Mouse (Mus musculus) embryo, embryonic 9.5 days (tissue): Measurements from ENCODE around the gene Tvp23b.

Experiments used
- DNase-seq: peaks from one replicate; pipeline ENCODE4 v3.0.0-alpha.2; 2017; ENCODE audit errors: extremely low spot score

The Tvp23b gene

DNA sequence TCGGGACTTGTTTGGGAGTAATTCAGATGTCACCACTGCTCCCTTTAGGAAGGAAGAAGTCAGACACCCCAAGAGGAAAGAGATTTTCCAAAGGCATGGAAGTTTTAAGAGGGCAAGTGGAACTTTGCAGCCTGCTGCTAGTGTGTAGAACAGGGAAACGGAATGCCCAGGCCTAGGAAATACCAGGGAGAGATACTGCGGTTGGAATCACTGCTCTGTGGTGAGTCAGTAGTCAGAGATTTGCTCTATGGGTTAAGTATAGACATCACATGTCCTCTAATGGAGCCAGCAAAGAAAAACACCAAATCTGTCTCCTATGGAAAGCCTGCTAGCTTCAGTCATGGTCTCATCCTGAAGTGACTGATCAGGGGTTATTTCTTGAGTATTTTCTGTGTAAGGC is 60.9 kb downstream of the Tvp23b start:
- DNase-seq = no peak

DNA sequence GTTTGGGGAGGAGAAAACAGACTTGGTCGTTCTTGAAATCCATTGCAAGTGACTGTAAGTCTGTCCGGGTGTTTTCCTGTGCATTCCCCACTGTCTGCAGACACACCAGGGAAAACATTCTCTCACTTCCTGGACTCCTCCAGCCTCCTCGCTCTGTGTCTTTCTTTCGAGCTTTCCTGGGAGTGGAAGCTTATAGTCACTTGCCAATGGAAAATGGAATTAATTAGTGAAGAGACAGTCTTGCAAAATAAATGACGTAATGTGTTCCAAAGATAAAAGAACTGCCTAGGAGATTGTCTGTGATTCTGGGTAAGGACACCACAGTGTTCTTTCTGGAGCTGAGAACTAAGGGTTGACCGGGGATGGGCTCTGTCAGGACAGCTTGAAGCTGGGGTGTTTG is 64.3 kb downstream of the Tvp23b start:
- DNase-seq = no peak

DNA sequence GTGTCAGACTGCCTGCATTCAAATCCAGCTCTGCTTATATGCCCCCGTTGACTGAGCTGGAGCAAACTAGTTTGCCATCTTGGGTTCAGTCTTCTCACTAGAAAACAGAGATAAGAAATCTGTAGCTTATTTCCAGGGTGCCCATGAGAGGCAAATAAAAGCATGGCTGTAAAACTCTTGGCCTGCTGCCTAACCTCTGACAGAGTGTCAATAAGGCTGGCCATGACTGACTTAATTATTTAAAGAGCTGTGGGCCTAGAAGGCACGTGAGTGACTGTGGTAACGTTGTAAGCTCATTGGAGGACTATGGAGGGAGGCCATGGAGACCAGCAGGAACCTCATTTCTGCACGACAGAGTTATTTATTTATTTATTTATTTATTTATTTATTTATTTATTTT is 66.3 kb downstream of the Tvp23b start:
- DNase-seq = no peak

DNA sequence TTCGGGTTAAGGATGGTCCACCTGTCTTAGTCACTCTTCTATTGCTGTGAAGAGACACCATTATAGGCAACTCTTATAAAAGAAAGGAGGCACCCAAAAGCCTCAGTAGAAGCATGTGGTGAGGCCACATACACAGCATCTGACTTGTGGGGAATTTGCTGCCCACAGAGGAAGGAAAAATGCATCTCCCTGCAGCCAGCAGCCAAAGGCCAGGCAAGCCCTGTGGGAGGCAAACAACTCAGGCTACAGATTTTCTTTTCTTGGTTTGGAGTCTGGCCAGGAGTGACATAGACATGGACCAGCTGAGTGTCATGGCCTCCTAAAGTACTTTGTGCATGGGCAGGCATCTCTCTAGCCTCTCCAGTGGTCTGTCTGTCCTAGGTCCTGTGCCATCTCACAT is 70.3 kb downstream of the Tvp23b start:
- DNase-seq = no peak

DNA sequence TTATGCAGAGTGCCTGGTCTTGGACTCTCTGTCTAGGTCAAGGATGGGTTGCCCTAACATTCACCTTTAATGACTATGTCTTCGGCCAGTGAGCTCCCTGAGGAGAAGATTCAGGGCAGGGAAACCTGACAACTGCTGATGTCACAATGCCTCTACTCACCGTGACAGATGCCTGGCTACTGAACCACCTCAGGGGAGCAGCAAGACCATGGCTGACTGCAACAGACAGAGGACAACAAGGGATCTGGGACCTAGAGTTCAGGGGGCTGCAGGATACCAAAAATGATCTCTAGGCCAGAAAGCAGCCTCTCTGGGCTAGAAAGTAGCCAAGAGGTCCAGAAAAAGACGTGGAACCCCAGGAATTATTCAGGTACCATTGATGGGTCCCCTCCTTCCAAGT is 71.8 kb downstream of the Tvp23b start, which contains the start of gene Cdrt4:
Cdrt4 (plus strand) TSS at position 182 of the 400 bp plus-strand sequence.
- no peak for DNase-seq

DNA sequence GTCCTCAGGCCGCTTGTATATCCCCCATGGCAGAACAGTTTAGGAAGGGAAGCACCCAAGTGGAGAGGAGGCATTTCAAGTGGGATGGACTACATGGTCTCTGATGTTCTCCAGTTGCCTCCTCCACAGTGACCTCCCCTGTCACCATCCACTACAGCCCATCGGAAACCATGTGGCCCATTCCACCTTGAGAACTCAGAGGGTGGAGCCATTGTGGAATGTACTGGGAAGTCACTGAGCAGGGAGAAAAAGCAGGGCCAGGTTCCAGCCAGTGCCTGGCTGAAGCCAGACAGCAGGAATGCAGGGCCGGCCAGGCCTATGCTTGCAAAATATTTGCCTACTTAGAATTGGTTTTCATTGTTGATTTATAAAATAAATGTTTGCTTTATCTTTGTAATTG is 75.5 kb downstream of the Tvp23b start:
- DNase-seq = no peak

DNA sequence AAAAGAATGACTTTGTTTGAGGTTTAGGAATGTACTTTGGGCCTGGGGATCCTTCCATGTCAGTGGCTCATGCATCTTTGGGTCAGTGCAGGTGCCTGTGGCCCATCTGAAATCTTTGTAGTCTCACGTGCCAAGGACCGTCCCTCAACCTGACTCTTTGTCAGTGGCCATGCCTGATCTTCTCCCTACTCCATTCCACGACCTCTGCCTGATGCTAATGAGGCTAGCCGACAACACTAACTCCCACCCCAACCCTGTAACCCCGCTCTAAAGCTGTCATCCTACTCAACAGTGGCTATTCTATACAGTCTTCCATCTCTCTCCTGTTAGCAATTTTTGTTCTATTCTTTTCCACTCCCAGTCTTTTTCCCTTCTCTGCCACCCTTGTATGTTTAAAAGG is 75.9 kb downstream of the Tvp23b start:
- DNase-seq = no peak

DNA sequence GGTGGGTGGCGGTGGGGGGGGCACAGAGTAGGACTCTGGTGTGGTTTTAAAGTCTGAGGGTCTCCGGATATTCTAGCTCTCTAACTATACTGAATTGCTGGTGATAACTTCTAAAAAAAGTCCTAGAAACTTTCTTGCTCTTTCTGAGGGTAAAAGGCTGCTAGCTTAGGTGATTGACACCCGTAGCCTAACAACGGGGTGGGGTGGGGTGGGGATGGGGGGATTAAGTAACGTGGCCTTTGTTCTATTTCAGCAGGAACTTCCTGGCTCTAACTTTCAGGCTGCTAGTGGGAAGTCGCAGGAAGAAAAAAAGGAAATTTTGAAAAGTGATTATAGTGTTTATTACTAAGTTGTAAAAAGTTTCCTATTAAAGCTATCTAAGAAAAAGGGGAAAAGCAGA is 76.5 kb downstream of the Tvp23b start:
- no peak for DNase-seq

DNA sequence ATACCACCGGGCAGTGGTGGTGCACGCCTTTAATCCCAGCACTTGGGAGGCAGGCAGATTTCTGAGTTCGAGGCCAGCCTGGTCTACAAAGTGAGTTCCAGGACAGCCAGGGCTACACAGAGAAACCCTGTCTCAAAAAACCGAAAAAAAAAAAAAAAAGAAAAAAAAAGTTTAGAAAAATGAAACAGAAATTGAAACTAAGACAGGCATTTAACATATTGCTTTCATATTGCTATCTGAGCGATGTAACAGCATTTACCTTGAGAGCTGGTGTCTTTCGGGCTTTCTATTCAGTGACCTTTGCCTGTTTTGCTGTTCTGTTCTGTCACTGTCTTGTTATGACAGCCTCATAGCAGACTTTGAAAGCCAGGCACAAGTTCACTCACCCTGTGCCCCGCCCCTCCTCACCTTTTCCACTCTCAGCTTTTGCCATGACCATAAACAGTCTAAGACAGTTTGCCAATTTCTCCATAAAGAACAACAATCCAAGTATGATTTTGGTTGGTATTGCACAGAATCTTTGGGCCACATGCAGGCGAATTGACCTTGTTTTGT is 78.4 kb downstream of the Tvp23b start:
- DNase-seq = no peak

DNA sequence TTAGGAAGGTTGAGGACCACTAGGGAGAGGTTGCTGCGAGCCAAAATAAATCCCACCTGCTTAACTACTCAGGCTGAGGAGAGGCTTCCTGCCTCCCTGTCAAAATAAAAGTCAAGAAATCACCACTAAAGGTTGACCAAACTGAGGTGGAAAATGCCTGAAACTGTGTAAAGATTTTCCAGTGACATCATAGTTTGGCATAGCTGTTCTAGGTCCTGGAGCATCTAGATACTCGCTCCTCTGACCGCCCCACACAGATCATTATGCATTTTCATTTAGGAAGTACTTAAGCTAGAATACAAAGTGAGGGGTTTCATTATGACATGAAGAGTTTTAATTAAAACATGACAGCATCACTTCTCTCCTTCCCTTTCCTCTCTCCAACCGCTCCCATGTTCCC is 84.0 kb downstream of the Tvp23b start:
- DNase-seq = no peak

DNA sequence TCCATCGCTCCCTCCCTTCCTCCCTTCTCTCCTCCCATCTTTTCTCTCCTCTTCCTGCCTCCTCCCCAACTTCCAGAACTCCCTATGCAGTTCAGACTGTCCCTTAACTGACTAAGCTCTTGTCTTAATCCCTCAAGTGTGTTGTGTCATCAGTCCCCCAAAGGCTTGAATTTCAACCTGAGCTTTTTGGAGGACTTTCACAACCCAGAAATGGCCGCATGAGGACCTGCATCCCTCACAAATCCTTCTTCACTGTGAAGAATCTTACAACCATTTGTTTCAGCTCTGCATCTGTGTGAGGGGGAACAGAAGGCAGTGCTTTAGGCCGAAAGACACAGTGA is 87.1 kb downstream of the Tvp23b start:
- DNase-seq = no peak
